Mouse (Mus musculus): Measurements from ENCODE around the gene Hdac4.

Gene Hdac4

DNA sequence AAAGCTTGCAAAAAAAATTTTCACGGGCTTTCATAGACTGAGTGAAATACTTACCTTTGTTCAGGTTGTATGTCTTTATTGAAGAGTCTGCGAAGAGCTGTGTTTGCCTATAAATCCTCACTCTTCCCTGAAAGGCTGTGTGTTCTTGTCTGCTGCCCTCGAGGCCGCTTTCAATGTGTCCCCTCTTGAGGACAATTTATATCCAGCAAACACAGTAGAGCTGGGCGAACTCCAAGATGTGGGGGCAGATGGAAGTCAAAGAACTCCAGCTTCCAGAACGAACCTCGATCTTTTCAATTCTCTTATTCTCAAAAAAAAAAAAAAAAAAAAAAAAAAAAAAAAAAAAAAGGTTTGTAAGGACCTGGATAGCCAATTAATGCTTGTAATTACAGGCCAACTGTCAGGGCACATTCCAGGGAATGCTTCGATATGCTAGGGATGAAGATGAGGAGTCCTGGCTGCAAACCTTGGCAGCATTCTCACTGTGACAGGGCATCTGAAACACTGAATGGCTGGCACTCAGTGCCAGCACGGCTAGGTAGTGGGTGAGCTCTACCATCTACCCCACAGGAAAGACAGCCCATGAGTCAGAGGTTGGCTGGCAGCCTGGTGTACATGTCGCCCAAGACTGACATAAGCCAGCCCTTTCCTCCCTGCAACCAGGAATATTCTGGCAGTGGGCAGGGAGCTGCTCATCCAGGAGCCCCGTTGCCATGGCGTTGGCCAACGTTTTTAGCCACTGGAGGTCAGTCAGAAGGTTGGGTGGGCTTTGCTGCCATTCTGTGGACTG is at the start of gene Hdac4:
TSS of gene Hdac4 (minus strand) at position 340 of the 790 bp plus-strand sequence.
- no peak for DNase-seq (ENCODE audit: low spot score)

DNA sequence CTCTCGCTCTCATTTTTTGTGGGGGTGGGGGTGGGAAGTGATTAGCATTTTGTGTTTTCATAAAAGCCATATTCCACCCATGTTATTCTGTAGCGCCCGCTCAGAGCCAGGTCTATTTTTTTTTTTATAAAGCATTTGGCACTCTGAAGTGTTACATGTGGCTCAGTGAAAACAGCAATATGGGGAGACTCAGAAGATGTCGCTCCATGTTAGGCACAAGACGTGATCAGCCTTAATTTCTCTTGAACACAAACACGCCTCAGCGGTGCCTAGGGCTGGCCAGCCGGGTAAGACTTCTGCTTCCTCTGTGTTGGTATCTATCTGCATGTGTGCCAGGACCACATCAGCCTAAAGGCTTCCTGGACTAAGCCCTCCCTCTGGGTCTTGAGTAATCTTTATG is 48.0 kb upstream of the Hdac4 start:
- DNase-seq (ENCODE audit: low spot score): no peak

DNA sequence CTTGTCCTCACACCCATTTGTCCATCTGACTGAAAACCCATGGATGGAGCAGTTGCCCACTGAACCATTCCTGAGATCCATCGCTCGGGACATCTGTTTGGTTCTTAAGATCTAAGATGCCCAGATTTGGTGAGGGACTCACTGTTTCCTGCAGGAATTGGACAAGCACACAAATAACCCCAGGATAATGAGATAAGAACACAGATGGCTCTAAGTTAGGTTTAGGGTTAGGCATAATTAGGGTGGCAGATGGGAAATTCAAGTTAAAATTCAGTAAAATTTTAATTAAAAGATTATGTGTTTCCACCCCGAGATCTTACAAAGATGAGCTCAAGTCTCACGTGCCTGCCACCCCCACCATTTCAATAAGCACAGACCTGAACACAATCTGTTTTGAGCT is 44.6 kb upstream of the Hdac4 start:
- no peak for DNase-seq (ENCODE audit: low spot score)

DNA sequence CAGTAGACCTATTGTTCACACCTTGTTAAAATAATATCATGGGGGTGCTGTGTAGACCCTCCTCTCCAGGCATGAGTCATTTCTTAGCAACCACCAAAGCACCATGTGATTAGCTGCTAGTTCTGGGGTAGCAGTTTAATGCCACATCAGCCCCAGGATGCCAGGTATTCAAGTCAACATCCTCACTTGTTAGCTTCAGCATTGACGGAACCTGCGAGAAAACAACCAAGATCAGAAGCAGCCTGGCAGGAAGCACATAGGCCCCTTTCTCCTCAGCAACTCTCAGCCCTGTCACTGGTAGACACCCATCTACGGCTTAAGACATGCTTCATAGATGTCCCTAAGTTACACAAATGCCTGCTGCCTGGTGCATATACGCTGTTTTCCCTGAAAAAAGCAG is 40.1 kb upstream of the Hdac4 start:
- DNase-seq (ENCODE audit: low spot score): no peak

DNA sequence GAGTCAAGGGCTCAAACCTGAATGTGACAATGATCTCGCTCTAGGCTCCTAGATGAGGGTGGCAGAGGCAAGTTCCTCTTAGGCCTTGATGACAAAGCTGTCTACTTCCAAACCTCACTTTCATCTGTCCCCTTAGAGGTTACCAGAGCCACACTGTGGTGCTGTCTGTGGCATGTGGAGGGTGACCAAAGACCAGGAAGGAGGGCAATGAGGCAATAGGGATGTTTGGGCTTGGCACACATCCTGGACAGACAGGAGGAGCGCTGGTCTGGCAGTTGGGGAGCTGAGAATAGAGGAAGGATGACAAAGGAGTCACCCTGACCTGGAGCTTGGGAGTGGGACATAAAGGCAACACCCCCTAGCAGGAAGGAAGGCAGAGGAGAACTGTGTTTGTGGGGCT is 29.8 kb upstream of the Hdac4 start:
- DNase-seq (ENCODE audit: low spot score): no peak

DNA sequence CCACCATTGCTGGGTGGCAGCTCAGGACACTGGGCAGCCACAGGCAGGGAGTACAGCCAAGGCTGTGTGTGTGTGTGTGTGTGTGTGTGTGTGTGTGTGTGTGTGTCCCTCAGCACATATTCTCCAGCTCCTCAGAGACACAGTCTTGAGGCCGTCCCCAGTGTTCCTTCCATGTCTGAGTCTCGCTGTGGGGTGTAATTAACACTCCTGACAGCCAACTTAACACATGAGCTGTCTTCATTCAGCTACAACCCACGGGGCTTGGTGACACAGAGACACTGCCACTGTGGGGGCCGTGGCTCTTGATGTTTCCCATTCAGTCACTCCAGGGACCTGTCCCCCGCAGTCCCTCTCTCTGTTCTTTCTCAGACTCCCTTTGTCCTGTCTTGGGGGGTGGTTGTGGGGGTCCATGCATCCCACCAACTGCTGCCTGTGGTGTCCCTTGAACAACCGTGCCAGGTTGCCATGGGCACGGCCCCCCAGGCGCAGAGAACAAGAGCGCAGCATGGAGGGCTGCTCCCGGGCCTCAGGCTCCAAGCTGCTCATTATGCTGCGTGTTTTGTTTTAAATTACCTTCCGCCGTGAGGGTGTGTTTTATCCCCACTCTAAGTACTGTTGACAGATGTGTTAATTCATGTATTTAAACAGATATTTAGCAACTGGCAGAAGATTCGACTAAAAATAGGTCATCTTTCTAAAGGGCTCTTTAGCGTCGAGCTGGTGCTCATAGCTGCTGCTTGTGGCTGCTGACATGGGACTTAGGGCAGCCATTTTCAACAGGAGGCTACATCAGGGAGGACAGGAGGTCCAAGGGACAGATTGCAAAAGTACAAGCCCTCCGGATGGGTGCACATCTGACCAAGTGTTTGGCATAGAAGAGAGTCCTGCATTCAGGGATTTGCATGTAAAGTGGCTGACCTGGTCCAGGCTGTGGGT is 28.7 kb upstream of the Hdac4 start:
- DNase-seq (ENCODE audit: low spot score): no peak

DNA sequence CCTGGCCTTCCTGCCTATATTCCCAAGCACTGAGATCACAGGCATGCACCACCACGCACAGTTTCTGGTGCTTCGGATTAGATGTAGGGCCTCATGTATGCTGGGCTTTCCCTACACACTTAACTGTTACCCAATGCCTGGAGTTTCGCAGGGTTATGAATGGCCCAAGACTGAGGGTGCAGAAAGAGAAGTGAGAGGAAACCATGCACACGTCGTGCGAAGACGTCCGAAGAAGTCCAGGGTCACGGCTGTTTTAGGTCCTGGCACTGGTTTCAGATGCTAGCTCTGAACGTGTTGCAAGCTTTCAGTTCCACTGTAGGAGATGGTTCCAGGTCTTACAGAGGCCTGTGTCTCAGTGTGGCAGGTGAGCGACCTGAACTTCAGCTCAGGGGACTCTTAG is 21.2 kb upstream of the Hdac4 start:
- no peak for DNase-seq (ENCODE audit: low spot score)

DNA sequence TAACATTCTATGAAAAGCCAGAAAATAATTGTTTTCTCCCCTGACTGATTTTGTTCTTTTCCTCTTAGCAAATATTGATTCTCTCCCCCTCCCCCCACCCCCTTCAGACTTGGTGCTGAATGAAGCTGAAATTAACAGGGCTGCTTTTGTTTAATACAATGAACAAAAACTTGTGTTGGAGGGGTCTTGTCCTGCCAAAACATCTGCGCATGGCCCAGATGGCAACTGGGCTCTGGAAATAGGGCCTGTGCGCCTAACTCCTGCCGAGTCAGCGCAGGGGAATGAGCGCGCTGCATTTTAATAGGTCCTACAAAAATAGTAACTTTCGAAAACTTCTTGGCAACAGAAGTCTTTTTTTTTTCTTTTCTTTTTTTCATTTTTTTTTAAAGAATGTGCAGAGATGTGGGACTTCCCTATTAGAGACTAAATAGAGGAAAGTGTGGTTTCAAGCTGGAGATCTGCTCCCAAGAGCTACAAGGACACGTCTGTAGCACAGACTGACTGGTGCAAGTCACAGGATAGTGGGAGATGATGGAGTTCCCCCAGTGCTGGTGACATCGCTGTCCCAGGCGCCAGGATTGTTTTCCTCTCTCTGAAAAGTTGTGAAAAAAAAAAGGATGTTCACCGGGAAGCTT is 20.6 kb upstream of the Hdac4 start:
- no peak for DNase-seq (ENCODE audit: low spot score)

DNA sequence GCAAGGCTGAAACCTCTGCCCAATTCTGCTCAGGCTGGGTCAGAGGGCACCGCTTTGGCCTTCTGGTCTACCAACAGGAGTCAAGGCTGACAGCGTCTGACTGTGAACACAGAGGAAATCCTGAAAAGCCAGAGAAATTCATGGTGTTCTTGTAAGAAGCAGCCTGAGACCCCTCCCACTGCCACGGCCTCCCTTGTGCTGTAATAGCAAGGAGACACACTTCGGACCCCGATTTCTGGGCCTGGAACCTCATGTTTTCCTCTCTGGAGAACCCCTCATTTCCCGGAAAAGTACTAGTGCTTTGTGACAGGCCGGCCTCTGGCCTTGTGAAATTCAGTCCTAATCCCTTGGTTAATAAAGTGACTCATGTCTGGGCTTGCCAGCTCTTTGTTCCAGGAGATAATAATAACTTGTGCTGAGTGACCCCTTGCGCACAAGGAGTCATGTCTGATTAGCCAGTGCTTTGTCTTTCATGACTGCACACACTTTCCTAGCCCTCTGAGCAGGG is 19.7 kb upstream of the Hdac4 start:
- DNase-seq (ENCODE audit: low spot score): no peak

DNA sequence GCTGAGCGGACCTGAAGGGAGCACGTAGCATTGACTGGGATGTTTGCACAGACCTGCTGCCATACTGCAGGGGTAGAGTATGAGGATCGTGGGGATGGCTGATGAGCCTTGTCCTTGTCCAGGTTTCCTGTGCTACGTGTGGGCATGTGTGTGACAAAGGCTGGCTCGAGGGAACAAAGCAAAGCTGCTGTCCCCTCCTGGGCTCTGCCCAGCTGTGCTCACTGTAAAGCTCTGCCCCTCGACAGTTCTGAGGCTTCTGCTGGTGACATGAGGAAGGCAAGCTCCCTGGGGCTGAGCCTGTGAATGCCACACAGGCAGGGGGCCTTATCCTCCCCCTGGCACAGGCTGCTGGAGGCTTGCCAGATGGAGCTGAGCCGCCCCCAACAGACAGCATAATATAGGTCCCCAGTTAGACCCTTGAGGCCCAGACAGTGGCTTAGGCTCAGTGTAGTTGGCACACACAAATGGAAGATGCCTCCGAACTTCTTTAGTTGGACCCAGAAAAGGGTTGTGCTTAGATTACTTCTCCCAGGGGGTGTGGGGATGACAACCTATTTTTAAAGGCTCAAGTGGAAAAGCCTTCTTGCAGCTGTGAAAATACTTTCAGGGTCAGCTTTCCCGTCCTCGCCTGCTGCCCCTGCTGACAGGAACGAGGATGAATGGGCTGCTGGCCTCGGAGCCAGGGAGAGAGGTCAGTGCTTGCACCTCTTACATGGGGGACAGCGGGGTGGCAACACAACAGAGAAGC is 16.7 kb upstream of the Hdac4 start:
- no peak for DNase-seq (ENCODE audit: low spot score)

DNA sequence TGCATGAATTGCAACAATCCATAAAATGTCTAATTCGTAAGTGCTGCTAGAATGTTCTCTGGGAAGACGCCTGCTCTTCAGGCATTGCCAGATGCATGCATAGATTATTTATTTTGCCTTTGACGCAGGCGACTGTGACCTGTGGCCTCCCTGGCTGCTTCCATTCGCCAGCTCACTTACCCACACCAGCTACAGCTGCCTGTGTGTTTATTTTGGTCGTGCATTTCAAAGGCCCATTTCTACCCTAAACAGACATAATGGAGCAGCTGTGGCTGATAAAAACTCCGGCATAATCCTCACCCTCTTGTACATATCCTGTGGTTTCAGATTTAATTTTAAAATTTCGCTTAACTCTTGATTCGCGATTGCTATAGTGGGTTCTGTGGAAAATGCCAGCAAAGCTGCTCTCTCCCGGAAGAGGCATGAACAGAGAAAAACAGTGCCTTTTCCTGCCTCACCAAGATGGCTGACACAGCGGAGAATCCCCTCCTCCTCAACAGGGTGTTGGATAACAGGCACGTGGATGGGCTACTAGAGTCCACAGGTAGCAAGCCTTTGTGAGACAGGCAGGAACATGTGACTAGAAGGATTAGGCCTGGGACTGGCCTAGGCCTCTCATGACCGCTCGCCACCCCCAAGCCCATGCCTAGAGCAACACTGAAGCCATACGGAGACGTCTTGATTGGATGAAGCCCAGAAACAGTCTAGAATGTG is 7.3 kb upstream of the Hdac4 start:
- no peak for DNase-seq (ENCODE audit: low spot score)

DNA sequence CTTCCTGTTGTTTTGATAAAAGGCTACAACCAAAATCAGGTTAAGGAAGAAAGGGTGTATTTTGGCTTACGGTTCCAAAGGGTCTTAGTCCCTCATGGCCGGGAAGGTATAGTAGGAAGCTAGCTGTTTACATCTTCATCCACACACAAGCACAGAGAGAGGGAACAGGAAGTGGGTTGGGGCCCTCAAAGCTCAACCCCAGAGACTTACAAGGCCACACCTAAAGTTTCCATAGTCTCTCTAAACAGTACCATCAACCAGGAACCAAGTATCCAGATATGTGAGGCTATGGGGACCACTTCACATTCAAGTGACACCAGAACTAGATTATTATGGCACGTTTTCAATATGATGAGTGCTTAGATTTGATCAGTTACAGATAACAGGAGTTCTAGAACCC is 5.0 kb downstream of the Hdac4 start:
- DNase-seq (ENCODE audit: low spot score): no peak

DNA sequence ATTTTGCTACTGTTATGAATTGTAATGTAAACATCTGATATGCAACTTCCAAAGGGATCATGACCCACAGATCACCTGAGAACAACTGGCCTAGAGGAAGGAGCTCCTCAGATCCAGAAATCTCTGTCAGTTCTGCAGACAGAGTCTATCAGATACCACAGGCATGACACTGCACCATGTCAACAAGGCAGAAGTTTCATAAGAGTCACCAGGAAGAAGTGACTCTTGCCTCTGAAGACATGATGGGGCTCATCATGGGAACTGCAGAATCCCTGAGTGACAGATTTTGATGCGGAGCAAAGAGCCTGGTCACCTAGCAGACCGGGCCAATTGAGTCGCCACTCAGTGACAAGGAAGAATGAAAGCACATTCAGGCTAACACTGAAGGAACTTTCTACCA is 8.4 kb downstream of the Hdac4 start:
- no peak for DNase-seq (ENCODE audit: low spot score)

DNA sequence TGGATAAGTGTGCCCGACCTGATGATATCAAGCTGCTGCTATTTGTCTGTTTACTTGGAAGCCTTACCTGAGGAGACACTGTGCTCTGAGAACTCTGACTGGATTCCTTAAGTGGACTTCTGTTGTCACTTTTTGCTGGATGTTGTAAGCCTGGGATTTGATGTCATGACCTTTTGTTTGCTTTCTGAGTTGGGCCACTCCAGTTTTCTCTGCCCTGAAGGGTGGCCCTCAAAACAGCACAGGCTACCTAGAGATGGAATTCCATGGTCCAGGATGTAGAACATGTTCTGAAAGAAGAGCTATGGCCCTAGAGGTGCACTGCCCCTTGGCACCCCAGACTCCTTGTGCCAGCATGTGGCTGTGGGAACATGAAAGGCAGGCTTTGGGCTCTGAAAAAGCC is 10.9 kb downstream of the Hdac4 start:
- no peak for DNase-seq (ENCODE audit: low spot score)

DNA sequence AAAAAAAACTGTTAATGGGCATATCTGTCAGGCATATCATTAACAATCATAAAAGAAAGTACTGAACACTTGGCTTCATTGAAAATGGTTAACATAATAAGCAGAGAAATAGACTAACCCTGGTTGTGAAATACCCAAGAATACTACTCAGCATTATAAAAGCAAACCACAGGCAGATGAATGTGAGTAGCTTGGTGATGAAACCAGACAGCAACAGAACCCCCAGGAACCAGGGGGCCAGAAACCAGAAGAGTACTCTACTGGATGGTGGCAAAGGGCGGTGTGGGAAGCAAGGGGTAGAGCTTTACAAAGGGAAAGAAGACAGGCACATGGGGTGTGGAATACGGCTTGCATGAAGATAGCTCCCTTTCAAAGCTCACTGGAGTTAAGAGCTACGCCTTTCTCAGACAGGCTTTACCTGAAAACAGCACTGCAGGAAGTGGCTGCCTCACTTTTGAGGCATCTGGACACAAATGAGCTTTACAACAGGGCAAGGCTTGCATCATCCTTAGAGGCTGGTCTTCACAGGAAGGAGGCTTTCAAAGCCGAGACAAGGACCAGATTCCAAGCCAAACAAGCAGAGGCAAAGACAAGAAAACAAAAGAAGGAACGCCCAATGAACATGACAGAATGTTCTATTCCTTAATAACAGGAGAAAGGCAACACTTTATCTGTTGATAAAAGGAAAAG is 12.3 kb downstream of the Hdac4 start:
- no peak for DNase-seq (ENCODE audit: low spot score)

DNA sequence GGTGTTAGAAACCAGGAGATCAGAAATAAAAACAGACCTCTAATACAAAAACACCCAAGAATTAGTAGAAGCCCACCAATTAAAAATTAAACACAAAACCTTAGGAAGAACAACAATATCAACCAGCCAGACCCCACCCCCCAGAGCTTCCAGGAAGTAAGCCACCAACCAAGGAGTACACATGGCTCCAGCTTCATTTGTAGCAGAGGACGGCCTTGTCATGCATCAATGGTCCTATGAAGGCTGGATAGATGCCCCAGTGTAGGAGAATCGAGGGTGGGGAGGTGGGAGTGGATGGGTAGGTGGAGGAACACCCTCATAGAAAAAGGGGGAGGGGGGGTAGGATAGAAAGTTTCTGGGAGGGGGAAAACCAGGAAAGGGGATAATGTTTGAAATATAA is 13.5 kb downstream of the Hdac4 start:
- DNase-seq (ENCODE audit: low spot score): no peak

DNA sequence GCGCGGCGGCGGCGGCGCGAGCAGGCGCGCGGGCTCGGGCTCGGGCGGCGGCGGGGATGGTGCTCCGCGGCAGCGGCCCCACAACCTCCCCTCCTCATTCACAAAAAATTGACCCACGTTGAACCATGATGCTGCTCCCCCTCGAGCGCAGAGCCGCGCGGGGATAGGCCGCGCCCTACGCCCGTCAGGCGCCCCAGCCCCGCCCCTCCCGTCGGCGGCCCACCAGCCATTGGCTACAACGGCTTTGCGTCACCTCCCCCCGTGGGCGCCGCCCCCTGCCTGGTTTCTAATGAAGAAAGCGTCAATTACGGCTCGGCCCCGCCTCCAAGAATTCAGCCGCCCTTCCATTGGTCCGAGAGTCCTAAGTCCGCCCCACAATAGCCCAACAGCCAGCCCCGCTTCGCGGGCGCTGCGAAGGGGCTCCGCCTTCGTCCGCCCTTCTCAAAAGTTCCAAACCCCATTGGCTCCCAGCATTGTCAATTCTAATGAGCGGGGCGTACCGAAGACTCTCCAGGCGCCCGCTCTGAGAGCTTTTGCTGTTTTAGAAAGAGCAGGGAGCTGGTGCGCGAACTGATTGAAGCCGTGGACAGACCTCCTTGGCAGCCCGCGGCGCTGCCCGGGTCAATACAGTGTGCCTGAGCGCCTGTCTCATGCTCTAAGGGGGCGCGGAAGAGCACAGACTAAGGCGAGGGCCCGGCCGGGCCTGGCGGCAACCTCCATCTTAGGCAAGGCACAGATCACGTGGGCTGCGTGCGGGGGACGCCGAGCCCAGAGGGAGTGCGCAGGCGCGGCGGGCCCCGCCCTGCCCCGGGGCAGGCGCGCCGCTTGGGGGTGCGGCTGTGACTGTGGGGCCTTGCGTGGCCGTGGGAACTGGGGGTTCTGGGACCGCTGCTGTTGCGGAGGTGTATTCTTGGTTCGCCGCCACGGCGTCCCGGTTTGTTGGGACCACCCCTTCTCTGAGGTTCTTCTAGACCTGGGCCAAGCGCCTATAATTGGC is 15.1 kb downstream of the Hdac4 start:
- peak; percentile 98 for DNase-seq (ENCODE audit: low spot score)

DNA sequence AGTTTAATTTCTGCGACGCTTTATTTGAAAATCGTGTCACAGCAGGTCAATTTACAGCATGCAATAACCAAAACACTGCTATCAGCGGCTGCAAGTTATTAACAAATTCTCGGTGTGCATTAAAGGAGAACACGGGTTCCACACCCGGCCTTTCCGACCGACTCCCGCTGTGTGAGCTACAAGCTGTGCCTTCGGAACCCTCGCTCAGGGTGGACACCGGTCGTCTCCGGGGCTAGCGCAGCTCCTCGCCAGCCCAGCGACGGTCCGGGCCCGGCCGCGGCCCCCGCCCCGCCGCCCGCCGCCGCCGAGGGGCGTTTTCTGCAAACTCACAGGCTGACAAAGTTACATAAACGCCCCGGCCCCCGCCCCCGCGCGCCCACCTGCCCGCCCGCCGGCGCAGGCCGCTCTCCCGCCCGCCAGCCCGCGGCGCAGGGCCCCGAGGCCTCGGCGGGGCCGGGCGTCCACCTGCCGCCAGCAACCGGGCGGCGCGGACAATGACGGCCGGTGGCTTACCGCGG is 16.0 kb downstream of the Hdac4 start:
- no peak for DNase-seq (ENCODE audit: low spot score)

DNA sequence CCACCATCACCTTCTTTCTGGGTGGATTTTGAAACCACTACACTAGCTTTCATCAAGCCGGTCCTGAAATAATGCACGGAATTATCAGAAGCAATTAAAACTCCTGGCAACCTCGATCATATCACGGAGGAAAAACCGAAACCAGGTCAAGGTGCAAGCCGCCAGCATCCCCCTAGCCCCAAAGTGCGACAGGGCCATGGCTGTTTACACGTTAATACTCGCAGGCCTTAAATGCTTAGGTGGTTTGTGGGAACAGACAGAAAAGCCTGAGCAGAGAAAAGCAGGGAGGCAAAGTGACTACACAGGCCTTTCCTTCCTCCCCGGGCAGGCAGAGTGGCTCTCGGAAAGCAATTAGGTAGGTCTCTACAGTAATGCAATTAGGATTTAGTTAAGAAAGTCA is 16.4 kb downstream of the Hdac4 start:
- no peak for DNase-seq (ENCODE audit: low spot score)

Data from layer of hippocampus, adult 9-10 months (tissue).